Mouse (Mus musculus): ENCODE results near the gene Fam69a.
A peak's percentile ranks its signal among the peaks of the same experiment; 100 is the strongest.
"Not testable (repeated sequence)": the region's sequence is repeated elsewhere in the genome, so short reads cannot be mapped to it uniquely, and the experiment has no call there.

The Fam69a gene

GRCm38 (mm10) chr5:107908514-107909110 is 78.3 kb downstream of the Fam69a start:
- no peak for DNase-seq (ENCODE audit: low read depth, low spot score)

- DNase-seq (ENCODE audit: low read depth, low spot score), result no peak
Observed at GRCm38 (mm10) chr5:107904325-107904724, 82.6 kb downstream of the Fam69a start.

GRCm38 (mm10) chr5:107901014-107901615 is 85.8 kb downstream of the Fam69a start:
- no peak for DNase-seq (ENCODE audit: low read depth, low spot score)

GRCm38 (mm10) chr5:107900206-107901013 is 86.5 kb downstream of the Fam69a start, which contains the start of gene Rpl5:
Rpl5 (plus strand) TSS chr5:107900502.
- DNase-seq (ENCODE audit: low read depth, low spot score), result peak; percentile 96

GRCm38 (mm10) chr5:107896265-107896664 is 90.6 kb downstream of the Fam69a start:
- no peak for DNase-seq (ENCODE audit: low read depth, low spot score)

- DNase-seq (ENCODE audit: low read depth, low spot score), result no peak
Observed at GRCm38 (mm10) chr5:107894676-107895075, 92.2 kb downstream of the Fam69a start.

- DNase-seq (ENCODE audit: low read depth, low spot score), result not testable (repeated sequence)
Observed at GRCm38 (mm10) chr5:107891515-107891914, 95.4 kb downstream of the Fam69a start.

GRCm38 (mm10) chr5:107889994-107890888 is 96.6 kb downstream of the Fam69a start:
- DNase-seq (ENCODE audit: low read depth, low spot score), result no peak

GRCm38 (mm10) chr5:107880710-107881109 is 106.2 kb downstream of the Fam69a start:
- DNase-seq (ENCODE audit: low read depth, low spot score), result no peak

- DNase-seq (ENCODE audit: low read depth, low spot score), result no peak
Observed at GRCm38 (mm10) chr5:107877053-107877452, 109.8 kb downstream of the Fam69a start.

GRCm38 (mm10) chr5:107875261-107875611 is 111.6 kb downstream of the Fam69a start:
- DNase-seq (ENCODE audit: low read depth, low spot score), result no peak

- no peak for DNase-seq (ENCODE audit: low read depth, low spot score)
Observed at GRCm38 (mm10) chr5:107874561-107875260, 112.2 kb downstream of the Fam69a start, which contains the start of gene Evi5. Evi5 (minus strand) TSS chr5:107875107.

- no peak for DNase-seq (ENCODE audit: low read depth, low spot score)
Observed at GRCm38 (mm10) chr5:107873886-107874302, 113.0 kb downstream of the Fam69a start.

- no peak for DNase-seq (ENCODE audit: low read depth, low spot score)
Observed at GRCm38 (mm10) chr5:107873330-107873729, 113.6 kb downstream of the Fam69a start.

- DNase-seq (ENCODE audit: low read depth, low spot score), result no peak
Observed at GRCm38 (mm10) chr5:107869701-107870100, 117.2 kb downstream of the Fam69a start.

- DNase-seq (ENCODE audit: low read depth, low spot score), result peak; percentile 96
Observed at GRCm38 (mm10) chr5:107868905-107869424, 117.9 kb downstream of the Fam69a start.

GRCm38 (mm10) chr5:107867970-107868904 is 118.6 kb downstream of the Fam69a start:
- peak; percentile 56 for DNase-seq (ENCODE audit: low read depth, low spot score)

- no peak for DNase-seq (ENCODE audit: low read depth, low spot score)
Observed at GRCm38 (mm10) chr5:107866127-107867126, 120.5 kb downstream of the Fam69a start.

All from mesoderm, embryonic 11.5 days (tissue).